Mouse (Mus musculus) midbrain, embryonic 12.5 days (tissue): ENCODE data around the gene Tuba4a. TPM values are rescaled to one million over a fixed set of nuclear protein-coding genes. Genes with fewer than 3 reads are reported as not detected.
"Not testable (repeated sequence)": the region's sequence is repeated elsewhere in the genome, so short reads cannot be mapped to it uniquely, and the experiment has no call there.

Experiments
- ATAC-seq: fragments of 200-750 bp; cut with Nextera tagmentation; 2 replicates; pipeline ENCODE4 v1.8.0; 2017; ENCODE audit warnings: low read depth, moderate TSS enrichment, moderate library complexity; ENCODE audit not compliant: low FRiP score
- H3K27ac ChIP-seq: fragments of 300-500 bp; sonication (generic); replicated peaks from 2 replicates; pipeline ENCODE4 v1.5.1; 2016; ENCODE audit warnings: mild to moderate bottlenecking
- H3K27me3 ChIP-seq: fragments of 300-500 bp; sonication (generic); 2 replicates; pipeline ENCODE4 v1.6.1; 2016; ENCODE audit warnings: mild to moderate bottlenecking
- H3K36me3 ChIP-seq: fragments of 300-500 bp; sonication (generic); 2 replicates; pipeline ENCODE4 v1.6.1; 2016
- H3K4me1 ChIP-seq: fragments of 300-500 bp; sonication (generic); 2 replicates; pipeline ENCODE4 v1.6.1; 2016
- H3K4me2 ChIP-seq: fragments of 300-500 bp; sonication (generic); replicated peaks from 2 replicates; pipeline ENCODE4 v1.6.1; 2016; ENCODE audit warnings: mild to moderate bottlenecking, moderate library complexity
- H3K4me3 ChIP-seq: fragments of 300-500 bp; sonication (generic); 2 replicates; pipeline ENCODE4 v1.5.1; 2016; ENCODE audit warnings: mild to moderate bottlenecking
- H3K9ac ChIP-seq: fragments of 300-500 bp; sonication (generic); replicated peaks from 2 replicates; pipeline ENCODE4 v1.6.1; 2016; ENCODE audit warnings: mild to moderate bottlenecking, moderate library complexity
- H3K9me3 ChIP-seq: fragments of 300-500 bp; sonication (generic); 2 replicates; pipeline ENCODE4 v1.6.1; 2016; ENCODE audit warnings: mild to moderate bottlenecking
- WGBS: fragments of 180-500 bp; shearing (Covaris S2); methylation state at CpG from one replicate; pipeline ENCODE4 v1.1.7; 2016; 5-methylcytosine and 5-hydroxymethylcytosine counted together
- polyA plus RNA-seq: library from polyadenylated mRNA; unstranded; fragments of >200 nt; fragmentation: Nextera tagmentation; extraction: Ambion mirVana; gene quantifications from 2 replicates; pipeline ENCODE4 v1.2.1, GENCODE M21; 2016

Gene Tuba4a
- polyA plus RNA-seq, 1 experiment from 2014 or later: 5.9 TPM

DNA sequence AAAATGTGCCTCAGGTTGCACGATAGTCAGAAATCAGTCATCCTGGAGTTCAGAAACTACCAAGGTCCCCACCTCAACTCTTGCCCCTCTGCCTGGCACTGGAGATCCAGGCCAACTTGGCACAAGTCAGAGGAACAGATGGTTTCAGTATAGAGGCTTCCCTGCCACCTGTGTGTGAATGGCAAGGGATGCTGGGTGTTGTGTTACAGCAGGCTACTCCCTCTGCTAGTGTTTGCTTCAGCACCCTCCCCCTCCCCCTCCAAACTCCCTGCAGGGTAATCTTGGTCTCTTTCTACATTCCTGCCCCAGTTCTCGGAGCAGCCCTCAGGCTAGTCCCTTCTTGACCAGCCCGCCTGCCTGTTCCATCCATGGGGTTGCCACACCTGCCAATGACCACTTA is 30.8 kb upstream of the Tuba4a start:
- H3K4me3 ChIP-seq: no peak overlapping the region
- H3K4me1 ChIP-seq: peaks cover 12% of the 10 kb centered on the region
- no peak overlapping the region for H3K27ac ChIP-seq
- peaks cover 9% of the 10 kb centered on the region for H3K27me3 ChIP-seq
- no peak overlapping the region for H3K4me2 ChIP-seq
- no peaks in the 10 kb centered on the region for H3K9me3 ChIP-seq
- no peaks in the 10 kb centered on the region for H3K36me3 ChIP-seq
- H3K9ac ChIP-seq: no peak overlapping the region
- ATAC-seq: no peak
- 63% methylated on average over 3 of the region's 3 CpGs for WGBS

DNA sequence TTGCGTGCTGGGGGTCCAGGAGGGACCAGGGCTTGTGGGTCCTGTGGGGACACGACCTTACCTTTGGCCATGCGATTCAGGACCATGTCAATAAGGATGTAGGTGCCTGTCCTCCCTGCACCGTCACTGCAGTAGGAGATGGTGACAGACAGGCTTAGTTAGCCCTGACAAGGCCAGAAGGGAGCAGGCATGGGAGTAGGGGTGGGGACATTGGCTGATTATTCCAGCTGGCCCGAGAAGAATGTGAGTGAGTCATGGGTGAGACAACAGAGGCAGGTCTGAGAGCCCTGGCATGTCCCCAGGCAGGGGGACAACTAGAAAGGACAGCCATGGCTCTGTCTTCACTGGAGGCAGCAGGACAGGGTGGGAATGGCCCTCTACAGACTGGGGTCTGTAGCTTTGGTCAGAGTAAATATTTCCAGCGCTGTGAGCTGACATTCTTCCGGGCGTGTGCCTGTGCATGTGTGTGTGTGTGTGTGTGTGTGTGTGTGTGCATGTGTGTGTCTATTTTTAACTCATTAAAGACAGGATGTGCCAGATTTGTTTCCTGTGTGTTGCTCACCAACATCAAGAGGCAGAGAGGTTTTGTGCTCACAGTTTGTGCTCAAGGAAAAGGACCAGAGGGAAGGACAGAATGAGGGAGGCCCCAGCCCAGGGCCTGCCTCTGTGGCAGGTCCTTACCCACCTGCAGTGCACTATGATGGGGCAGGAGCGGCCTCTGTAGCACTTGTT is 28.5 kb upstream of the Tuba4a start:
- Histone ChIP-seq H3K27ac (no peak overlapping the region), H3K27me3 (peaks cover 6% of the 10 kb centered on the region), H3K9me3 (no peaks in the 10 kb centered on the region), H3K4me1 (peaks cover 8% of the 10 kb centered on the region), H3K9ac (no peak overlapping the region), H3K36me3 (peaks cover 6% of the 10 kb centered on the region), H3K4me3 (no peak overlapping the region), H3K4me2 (no peak overlapping the region)
- ATAC-seq: no peak
- 64% methylated on average over 9 of the region's 9 CpGs for WGBS

DNA sequence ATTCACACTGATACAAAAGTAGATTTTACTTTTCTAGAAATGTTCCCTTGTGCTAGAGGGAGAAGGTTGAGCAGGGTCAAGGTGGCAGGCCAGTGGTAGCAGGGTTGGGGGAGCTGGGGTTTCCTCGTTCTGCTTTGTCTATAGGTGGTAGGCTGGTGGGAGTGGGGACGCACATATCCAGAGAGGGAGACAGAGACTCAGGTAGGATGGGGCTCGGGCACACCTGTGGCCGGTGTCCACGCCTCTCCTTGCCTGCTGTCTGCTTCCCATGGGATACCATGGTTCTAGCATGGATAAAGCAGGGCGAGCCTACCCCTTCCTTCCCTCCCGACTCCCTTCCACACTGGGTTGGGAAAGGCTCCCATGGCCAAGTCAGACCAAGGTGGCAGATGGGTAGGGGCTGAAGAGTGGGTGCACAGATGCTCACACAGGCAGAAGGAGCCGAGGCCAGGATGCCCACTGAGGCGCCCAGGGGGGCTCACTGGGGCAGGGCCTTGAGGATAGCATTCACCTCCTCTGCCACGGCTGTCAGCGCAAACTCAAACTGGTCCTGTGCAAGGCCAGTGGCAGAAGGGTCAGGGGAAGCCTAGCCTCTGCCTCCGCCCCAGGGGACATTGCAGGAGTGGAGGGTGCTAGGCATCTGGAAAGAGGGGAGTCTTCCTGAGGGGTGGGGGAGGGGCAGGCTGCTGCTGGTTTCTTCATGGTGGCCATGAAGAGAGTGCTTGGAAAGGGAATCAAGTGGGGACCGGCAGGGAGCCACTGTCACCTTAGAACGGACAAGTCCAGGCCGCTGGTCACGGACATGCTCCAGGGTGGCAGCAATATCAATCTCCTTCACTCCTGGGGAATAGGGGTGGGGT is 27.6 kb upstream of the Tuba4a start:
- Histone ChIP-seq H3K36me3 (peaks cover 10% of the 10 kb centered on the region), H3K4me2 (no peak overlapping the region), H3K4me3 (no peak overlapping the region), H3K9ac (no peak overlapping the region), H3K27ac (no peak overlapping the region), H3K27me3 (no peaks in the 10 kb centered on the region), H3K9me3 (no peaks in the 10 kb centered on the region), H3K4me1 (peaks cover 8% of the 10 kb centered on the region)
- 83% methylated on average over 16 of the region's 16 CpGs for WGBS
- no peak for ATAC-seq

DNA sequence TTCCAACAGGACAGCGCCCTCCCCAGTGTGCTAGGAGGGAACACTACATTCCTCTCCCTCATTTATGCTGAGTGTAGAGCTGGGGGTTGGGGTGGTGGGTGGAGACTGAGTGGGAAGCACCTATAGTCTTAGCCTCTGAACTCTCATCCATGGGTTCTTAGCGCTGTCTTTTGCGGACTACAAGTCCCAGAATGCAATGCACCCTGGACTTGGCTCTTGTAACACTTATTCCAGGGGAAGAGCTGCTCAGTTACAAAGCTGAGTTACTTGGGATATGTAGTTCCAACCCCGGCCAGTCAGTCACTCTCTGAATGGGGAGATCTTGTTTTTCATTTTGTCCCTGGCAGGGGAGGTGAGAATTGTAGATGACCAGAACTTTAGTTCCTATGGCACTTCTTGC is 25.2 kb upstream of the Tuba4a start:
- no peaks in the 10 kb centered on the region for H3K4me1 ChIP-seq
- peaks cover 17% of the 10 kb centered on the region for H3K36me3 ChIP-seq
- no peak overlapping the region for H3K4me2 ChIP-seq
- H3K9me3 ChIP-seq: no peaks in the 10 kb centered on the region
- no peak overlapping the region for H3K27ac ChIP-seq
- ATAC-seq: peak; percentile 69
- no peak overlapping the region for H3K4me3 ChIP-seq
- no peaks in the 10 kb centered on the region for H3K27me3 ChIP-seq
- 12% methylated on average over 4 of the region's 4 CpGs for WGBS
- H3K9ac ChIP-seq: no peak overlapping the region; the same call in 1 of the 2 replicates

DNA sequence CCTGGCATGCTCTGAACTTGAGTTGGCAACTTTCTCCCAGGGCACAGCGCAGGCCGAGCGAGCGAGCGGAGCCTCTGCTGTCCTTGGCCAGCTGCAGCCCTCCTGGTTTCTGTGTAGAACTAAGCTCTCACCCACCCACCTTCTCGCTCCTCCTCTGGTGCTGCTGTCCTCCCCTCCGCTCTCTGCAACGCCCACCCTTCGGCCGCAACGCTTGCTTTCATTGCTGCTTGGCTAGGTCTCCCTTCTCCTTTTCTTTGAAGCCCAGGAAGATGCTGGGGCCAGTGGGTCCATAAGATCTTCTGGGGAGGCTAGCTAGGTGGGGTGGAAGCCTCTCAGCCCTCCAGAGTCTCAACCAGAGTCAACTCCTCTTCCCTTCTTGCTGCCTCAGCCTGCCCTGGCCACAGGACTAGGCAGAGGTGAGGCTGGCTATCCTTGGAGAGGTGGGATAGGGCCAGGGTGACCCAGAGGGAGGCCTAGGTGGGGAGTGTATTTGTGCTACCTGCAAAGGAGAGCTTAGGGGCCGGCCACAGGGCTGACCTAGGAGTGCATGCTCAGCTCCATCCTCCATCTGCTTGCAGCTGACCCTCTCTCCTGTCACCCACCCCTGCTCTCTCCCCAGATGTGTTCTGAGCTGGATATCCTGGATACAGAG is 24.6 kb upstream of the Tuba4a start:
- Histone ChIP-seq H3K9ac (no peak overlapping the region; the same call in 1 of the 2 replicates), H3K4me2 (no peak overlapping the region), H3K36me3 (peaks cover 21% of the 10 kb centered on the region), H3K27ac (no peak overlapping the region), H3K9me3 (no peaks in the 10 kb centered on the region), H3K4me1 (no peaks in the 10 kb centered on the region), H3K27me3 (no peaks in the 10 kb centered on the region), H3K4me3 (no peak overlapping the region)
- peak; percentile 31; the same call in 1 of the 2 replicates for ATAC-seq
- WGBS: 81% methylated on average over 12 of the region's 12 CpGs

DNA sequence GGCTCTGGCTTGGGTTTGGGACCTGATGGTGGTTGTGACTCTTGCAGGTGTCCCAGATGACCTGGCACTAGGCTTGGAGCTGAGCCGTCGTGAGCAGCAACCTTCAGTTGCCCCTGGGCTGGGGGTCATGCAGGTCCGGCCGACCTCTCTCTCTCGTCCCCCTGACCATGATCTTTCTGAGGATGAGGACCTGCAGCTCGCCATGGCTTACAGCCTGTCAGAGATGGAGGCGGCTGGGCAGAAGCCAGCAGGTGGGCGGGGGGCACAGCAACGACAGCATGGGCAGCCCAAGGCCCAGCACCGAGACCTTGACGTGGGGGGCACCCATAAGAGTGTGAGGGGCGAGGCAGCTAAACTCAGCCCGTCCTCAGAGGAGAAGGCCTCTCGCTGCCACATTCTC is 23.7 kb upstream of the Tuba4a start:
- Histone ChIP-seq H3K27me3 (no peaks in the 10 kb centered on the region), H3K4me3 (no peak overlapping the region), H3K4me2 (no peak overlapping the region), H3K27ac (no peak overlapping the region), H3K9ac (no peak overlapping the region), H3K4me1 (no peaks in the 10 kb centered on the region), H3K36me3 (peaks cover 21% of the 10 kb centered on the region), H3K9me3 (no peaks in the 10 kb centered on the region)
- ATAC-seq: no peak
- WGBS: 92% methylated on average over 14 of the region's 14 CpGs

DNA sequence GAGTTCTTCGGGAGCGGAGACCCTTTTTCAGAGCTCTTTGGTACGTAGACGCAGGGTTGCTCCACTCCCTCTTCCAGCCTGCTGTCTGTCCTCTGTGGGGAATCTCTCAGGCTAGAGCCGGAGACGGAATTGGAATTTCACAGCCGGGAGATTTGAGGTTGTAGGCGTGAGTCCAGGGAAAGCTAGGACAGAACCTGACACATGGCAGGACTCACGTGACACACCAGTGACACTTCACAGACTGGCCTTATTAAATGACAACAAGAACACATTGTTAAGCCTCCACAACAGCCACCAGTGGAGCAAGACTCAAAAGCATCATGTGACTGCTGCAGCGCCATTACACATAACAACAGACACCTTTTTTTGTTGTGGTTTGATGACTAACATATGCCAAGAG is 19.9 kb upstream of the Tuba4a start:
- Histone ChIP-seq H3K9me3 (no peaks in the 10 kb centered on the region), H3K4me3 (no peak overlapping the region), H3K27ac (no peak overlapping the region), H3K9ac (no peak overlapping the region), H3K4me2 (no peak overlapping the region), H3K27me3 (0 out of 2 replicates have a peak, but pooled peaks cover 8% of the 10 kb centered on the region), H3K36me3 (peaks cover 21% of the 10 kb centered on the region), H3K4me1 (peaks cover 19% of the 10 kb centered on the region; the same call in 1 of the 2 replicates)
- 88% methylated on average over 10 of the region's 10 CpGs for WGBS
- ATAC-seq: no peak

DNA sequence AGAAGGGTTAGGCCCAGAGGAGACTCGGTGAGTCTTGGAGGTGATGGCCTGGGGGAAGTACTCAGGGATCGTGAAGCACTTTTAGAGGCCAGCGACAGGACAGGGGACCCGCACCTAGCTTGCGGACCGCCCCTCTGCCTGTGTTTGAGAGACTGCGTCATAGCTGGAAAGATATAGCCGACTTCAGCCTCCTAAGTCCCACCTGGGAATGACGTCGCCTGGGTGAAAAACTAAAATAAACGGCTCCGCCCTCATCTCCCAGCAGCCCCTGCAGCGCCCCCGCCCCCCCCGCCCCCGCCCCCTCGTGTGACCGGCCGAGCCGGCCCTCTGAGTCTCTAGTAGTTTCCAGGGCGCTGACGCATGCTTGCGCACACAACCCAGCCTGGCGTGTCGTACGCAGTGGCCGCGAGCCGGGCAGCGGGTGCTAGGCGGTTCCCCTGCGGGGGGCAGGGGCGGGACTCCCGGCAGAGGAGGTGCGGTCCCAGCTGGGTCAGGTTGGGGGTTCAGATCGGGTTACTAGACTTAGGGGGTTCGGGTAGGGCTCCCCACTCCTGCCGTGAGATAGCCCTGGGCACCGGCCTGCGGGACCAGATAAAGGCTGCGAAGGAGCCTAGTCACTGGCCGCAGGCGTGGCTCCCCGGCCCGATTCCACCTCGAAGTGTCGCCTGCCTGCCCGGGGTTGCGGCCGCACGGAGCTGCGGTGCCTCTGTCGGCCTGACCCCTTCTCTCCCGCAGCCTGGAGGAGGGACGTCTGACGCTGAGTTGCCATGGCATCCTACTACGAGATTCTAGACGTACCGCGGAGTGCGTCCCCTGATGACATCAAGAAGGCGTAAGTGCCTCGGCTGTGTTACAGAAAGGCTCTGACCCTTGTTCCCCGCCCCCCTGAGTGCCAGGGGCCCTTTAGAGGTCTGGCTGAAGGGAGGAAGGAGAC is 16.7 kb upstream of the Tuba4a start, which contains the start of gene Dnajb2:
Gene Dnajb2 (plus strand): TSS at position 290 of the 934 bp plus-strand sequence.
- peak within 1 kb of the TSS; percentile 70 for H3K27ac ChIP-seq
- H3K27me3 ChIP-seq: peaks cover 13% of the 10 kb centered on the region; the same call in 1 of the 2 replicates
- H3K4me1 ChIP-seq: peaks cover 19% of the 10 kb centered on the region; the same call in 1 of the 2 replicates
- peaks cover 9% of the 10 kb centered on the region; the same call in 1 of the 2 replicates for H3K36me3 ChIP-seq
- 1% methylated on average over 63 of the region's 64 CpGs for WGBS
- peak within 1 kb of the TSS; percentile 49 for H3K4me3 ChIP-seq
- H3K4me2 ChIP-seq: peak within 1 kb of the TSS; percentile 68
- peak within 1 kb of the TSS; percentile 59 for H3K9ac ChIP-seq
- ATAC-seq: peak; percentile 90
- no peaks in the 10 kb centered on the region for H3K9me3 ChIP-seq

DNA sequence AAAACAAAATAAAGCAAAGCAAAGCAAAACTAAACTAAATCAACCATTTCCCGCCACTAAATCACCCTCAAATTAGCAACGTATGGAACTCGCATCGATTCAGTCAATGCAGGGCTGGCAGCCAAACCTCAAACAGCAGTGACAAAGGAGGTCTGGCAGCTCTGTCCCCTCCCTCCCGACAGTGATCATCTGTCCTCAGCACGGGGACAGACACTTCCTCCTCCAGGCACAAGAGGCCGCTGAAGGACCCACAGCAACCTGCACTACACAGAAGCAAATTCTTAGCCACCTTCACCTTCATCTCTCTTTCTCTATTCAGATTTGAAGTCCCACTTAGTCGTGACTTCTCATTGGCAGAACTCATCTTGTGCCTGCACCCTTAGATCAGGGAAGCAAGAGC is 14.9 kb upstream of the Tuba4a start:
- no peak overlapping the region for H3K4me3 ChIP-seq

DNA sequence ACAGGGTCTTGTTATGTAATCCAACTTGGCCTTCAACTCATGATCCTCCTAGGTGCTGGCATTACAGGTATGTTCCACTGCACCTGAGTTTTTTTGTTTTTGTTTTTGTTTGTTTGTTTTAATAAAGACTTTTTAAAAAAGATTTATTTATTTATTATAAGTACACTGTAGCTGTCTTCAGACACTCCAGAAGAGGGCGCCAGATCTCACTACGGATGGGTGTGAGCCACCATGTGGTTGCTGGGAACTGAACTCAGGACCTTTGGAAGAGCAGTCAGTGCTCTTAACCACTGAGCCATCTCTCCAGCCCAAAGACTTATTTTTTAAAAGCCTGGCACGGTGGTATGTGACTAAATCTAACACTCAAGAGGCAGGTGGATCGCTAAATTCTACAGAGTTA is 12.8 kb upstream of the Tuba4a start:
- not testable (repeated sequence) for ATAC-seq, H3K4me3 ChIP-seq, H3K4me2 ChIP-seq, H3K27ac ChIP-seq, H3K9ac ChIP-seq, H3K36me3 ChIP-seq, H3K9me3 ChIP-seq
- 66% methylated on average over 4 of the region's 4 CpGs for WGBS
- H3K27me3 ChIP-seq: peaks cover 18% of the 10 kb centered on the region; the same call in 1 of the 2 replicates
- peaks cover 18% of the 10 kb centered on the region; the same call in 1 of the 2 replicates for H3K4me1 ChIP-seq

More for the DNA sequence above, 14.9 kb upstream of the Tuba4a start:
- 2% methylated on average over 8 of the region's 8 CpGs for WGBS
- H3K27me3 ChIP-seq: peaks cover 14% of the 10 kb centered on the region; the same call in 1 of the 2 replicates
- H3K9me3 ChIP-seq: no peaks in the 10 kb centered on the region
- 0 out of 2 replicates have a peak, but pooled peaks have one; percentile 39 for ATAC-seq
- H3K4me1 ChIP-seq: peaks cover 19% of the 10 kb centered on the region; the same call in 1 of the 2 replicates
- 0 out of 2 replicates have a peak, but pooled peaks cover 2% of the 10 kb centered on the region for H3K36me3 ChIP-seq
- H3K27ac ChIP-seq: no peak overlapping the region
- H3K9ac ChIP-seq: no peak overlapping the region
- no peak overlapping the region for H3K4me2 ChIP-seq

DNA sequence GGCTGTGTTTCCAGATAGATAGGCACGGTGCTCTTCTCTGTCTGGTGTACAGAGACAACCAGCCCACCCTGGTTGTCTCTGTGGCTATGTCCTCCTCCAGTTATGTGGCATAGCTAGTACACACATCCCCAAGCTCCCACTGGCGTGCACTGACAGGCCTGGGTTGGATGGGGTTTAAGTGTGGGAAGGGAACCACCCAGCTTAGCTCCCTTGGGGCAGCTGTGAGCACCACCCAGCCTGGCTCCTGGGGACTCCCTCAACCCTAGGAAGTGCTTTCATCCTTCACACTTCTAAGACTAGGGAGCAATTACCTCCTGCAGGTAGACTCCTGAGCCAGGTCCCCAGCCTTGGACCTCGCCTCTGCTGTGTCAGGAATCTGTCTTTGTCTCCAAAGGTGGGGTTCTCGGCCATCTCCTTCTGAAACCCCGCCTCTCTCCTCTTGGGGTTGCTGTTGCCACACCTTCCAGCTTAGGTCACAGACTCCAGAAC is 12.0 kb upstream of the Tuba4a start, which contains the start of gene A630095N17Rik:
Gene A630095N17Rik (minus strand): TSS at position 439 of the 489 bp plus-strand sequence.
- WGBS: 85% methylated on average over 5 of the region's 5 CpGs
- Histone ChIP-seq H3K27ac (no peak within 1 kb of the TSS), H3K9me3 (no peaks in the 10 kb centered on the region), H3K36me3 (no peaks in the 10 kb centered on the region), H3K4me3 (no peak within 1 kb of the TSS), H3K9ac (no peak within 1 kb of the TSS), H3K4me1 (peaks cover 10% of the 10 kb centered on the region; the same call in 1 of the 2 replicates), H3K27me3 (peaks cover 25% of the 10 kb centered on the region), H3K4me2 (no peak within 1 kb of the TSS)
- no peak for ATAC-seq
